Mouse (Mus musculus) gastrocnemius, postnatal 4 days (tissue): ENCODE results near the gene Kctd19. TPM values are rescaled to one million over a fixed set of nuclear protein-coding genes. Genes with fewer than 3 reads are reported as not detected.

Experiments
- DNase-seq, 2 experiments: peaks; one replicate each; pipeline ENCODE4 v3.0.0; 2021 to 2022; ENCODE audit warnings: low spot score in 2 of 2, mixed read lengths in 2 of 2
- total RNA-seq, 2 experiments: library from RNA; stranded (reverse); gene quantifications; 2 replicates each; pipeline ENCODE4 v1.2.3; 2021

Gene Kctd19
- total RNA-seq, 2 experiments from 2014 or later, result not detected

- no peak for DNase-seq
These were observed 73.2 kb downstream of the Kctd19 start for GRCm38 (mm10) chr8:105339886-105340635.

DNA sequence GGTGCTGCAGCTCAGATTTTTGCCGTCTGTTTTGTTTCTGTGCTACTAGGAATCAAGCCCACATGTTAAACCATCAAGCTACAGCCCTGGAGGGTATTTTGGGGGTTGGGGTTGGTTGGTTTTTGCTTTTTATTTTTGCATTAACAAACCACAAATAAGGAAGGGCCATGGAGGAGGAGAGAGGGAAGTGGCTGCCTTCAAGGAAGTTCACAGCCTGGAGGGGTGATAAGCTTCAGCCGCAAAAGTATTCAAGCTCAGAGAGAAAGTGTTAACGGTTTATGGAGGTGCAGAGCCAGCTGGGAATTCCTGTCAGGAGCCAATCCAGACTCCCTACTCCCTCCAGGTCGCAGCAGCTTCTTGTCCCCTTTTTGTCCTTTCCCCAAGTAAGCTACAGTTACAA lies 74.3 kb downstream of the Kctd19 start:
- no peak for DNase-seq

GRCm38 (mm10) chr8:105336373-105337130 lies 76.8 kb downstream of the Kctd19 start:
- no peak for DNase-seq

Other genes with a start within 250 kb of the Kctd19 start
- gene Cbfb, start 242.8 kb downstream of the Kctd19 start, total RNA-seq, result 10 to 100 TPM; 48.5 to 55.6 TPM
- gene D230025D16Rik, start 188.4 kb downstream of the Kctd19 start, total RNA-seq, result 10 to 100 TPM; 16.2 to 16.5 TPM
- 10 to 100 TPM; 14.9 to 15.3 TPM for gene B3gnt9, start 158.3 kb downstream of the Kctd19 start, total RNA-seq
- 10 to 100 TPM in 1 of 2 experiments, 1 to 10 TPM in 1; 6.6 to 10.2 TPM for gene Tradd, start 148.9 kb downstream of the Kctd19 start, total RNA-seq
- 1 to 10 TPM; 2.2 to 2.7 TPM for gene Fbxl8, start 148.9 kb downstream of the Kctd19 start, total RNA-seq
- under 1 TPM; 0.21 to 0.29 TPM for gene Hsf4, start 143.7 kb downstream of the Kctd19 start, total RNA-seq
- 10 to 100 TPM; 26.5 to 27.1 TPM for gene Nol3, start 137.4 kb downstream of the Kctd19 start, total RNA-seq
- 1 to 10 TPM; 3.8 to 6.3 TPM for gene 4931428F04Rik, start 123.6 kb downstream of the Kctd19 start, total RNA-seq
- 1 to 10 TPM; 8.1 to 8.7 TPM for gene Exoc3l, start 117.4 kb downstream of the Kctd19 start, total RNA-seq
- 10 to 100 TPM; 27.4 to 31.1 TPM for gene E2f4, start 115.8 kb downstream of the Kctd19 start, total RNA-seq
- 1 to 10 TPM; 1.0 to 1.1 TPM for gene Elmo3, start 107.9 kb downstream of the Kctd19 start, total RNA-seq
- gene Lrrc29, start 87.2 kb downstream of the Kctd19 start, total RNA-seq, result 1 to 10 TPM; 3.6 to 4.1 TPM
- 10 to 100 TPM; 28.7 to 29.5 TPM for gene Tmem208, start 87.1 kb downstream of the Kctd19 start, total RNA-seq
- 10 to 100 TPM; 12.4 to 14.2 TPM for gene Fhod1, start 65.5 kb downstream of the Kctd19 start, total RNA-seq
- 1 to 10 TPM; 4.0 to 4.2 TPM for gene Slc9a5, start 64.7 kb downstream of the Kctd19 start, total RNA-seq
- gene Plekhg4, start 40.2 kb downstream of the Kctd19 start, total RNA-seq, result under 1 TPM; 0.17 to 0.26 TPM
- 1 to 10 TPM; 1.6 to 1.7 TPM for gene Lrrc36, start 69 bp upstream of the Kctd19 start, total RNA-seq
- 100 to 1,000 TPM; 527 to 572 TPM for gene Tppp3, start 58.0 kb upstream of the Kctd19 start, total RNA-seq
- 10 to 100 TPM; 21.0 to 21.6 TPM for gene Zdhhc1, start 83.4 kb upstream of the Kctd19 start, total RNA-seq
- 10 to 100 TPM; 13.3 to 14.8 TPM for gene Hsd11b2, start 105.3 kb upstream of the Kctd19 start, total RNA-seq
- 10 to 100 TPM; 71.8 to 71.9 TPM for gene Atp6v0d1, start 152.5 kb upstream of the Kctd19 start, total RNA-seq
- gene Ripor1, start 191.8 kb upstream of the Kctd19 start, total RNA-seq, result 10 to 100 TPM; 31.9 to 32.4 TPM
- 10 to 100 TPM; 57.4 to 58.4 TPM for gene Ctcf, start 223.1 kb upstream of the Kctd19 start, total RNA-seq
- gene Agrp, start 223.9 kb upstream of the Kctd19 start, total RNA-seq, result under 1 TPM in 1 of 2 experiments, not detected in 1; 0.59 TPM